8 mouse cellular contexts compared by ENCODE assay signal in the genomic region with DNA sequence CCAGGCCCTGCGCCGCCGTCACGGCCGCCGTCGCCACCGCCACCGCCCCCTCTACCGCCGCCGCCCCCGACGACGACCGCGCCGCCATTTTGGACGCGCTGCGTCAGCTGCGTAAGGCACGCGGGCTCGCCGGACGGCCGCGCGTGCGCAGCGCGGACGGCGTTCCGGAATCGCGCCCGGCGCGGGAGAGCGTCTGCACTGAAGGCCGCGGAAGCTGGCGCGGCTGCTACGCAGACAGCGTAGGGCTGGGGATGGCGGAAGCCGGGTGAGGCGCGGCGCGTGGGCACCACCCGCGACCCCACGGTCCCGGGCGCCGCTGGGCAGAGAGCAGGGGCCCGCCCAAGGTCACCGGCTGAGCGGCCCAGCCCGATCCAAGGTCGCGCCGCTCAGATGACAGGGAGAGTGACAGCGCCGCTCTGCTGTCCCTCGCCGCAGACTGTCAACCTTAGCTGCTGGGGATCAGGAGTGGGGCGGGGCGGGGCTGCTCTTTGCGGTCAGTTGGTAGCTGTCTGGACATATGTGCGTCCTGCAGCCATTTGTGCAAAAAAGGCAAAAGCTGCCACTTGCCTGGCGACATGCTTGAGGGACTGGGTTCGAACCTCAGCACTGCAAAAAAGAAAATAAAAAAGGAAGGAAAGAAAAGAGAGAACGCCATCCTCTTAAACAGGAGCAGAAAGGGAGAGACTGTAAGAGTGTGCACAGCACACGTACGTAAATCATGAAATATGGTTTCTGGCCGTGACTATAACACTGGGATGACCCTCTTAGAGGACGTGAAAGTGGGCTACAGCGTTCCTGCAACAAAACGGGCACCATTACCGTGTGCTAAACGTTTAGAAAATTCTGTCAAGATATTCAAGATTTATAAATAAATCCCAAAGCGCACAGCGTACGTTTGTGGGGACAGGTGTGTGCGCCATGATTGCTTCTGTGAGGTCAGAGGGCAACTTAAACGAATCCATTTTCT. TPM values are rescaled to one million over a fixed set of nuclear protein-coding genes. Genes with fewer than 3 reads are reported as not detected.
DNase-seq lines count a peak whose midpoint lies in the region; ATAC-seq lines count a peak whose summit lies in the region.

A gene (minus strand): TSS at position 136 of the 967 bp plus-strand sequence.

- peak within 1 kb of the TSS; percentile 82 for H3K4me2 ChIP-seq in heart, embryonic 14.5 days (ENCODE audit: low read length)
- H3K4me2 ChIP-seq in liver, embryonic 12.5 days = peak within 1 kb of the TSS; percentile 98

- 0 out of 2 replicates have a peak, but pooled peaks cover 3% of the 10 kb centered on the region for H3K9me3 ChIP-seq in forebrain, embryonic 10.5 days
- no peaks in the 10 kb centered on the region for H3K9me3 ChIP-seq in heart, embryonic 14.5 days (ENCODE audit: control insufficient read depth, low read length)
- H3K9me3 ChIP-seq in liver, embryonic 12.5 days (replicated peaks) = no peaks in the 10 kb centered on the region

- 9% methylated on average over 91 of the region's 91 CpGs for whole genome bisulfite sequencing in forebrain, embryonic 10.5 days
- WGBS in heart, embryonic 14.5 days = 9% methylated on average over 76 of the region's 91 CpGs
- 7% methylated on average over 87 of the region's 91 CpGs for WGBS in liver, embryonic 12.5 days (ENCODE audit: insufficient replicate concordance)

- peak; percentile 84 to 86 for DNase-seq in CD8-positive naive resting alpha-beta T cell, adult 2 months (ENCODE audit: low read depth in 2 of 2, low spot score in 2 of 2)
- DNase-seq in c-Kit-positive CD71-negative TER-119-negative erythroid progenitor cells, embryonic 14.5 days (ENCODE audit: low read depth) = peak; percentile 81
- peak; percentile 85 for DNase-seq in forebrain, embryonic 10.5 days (ENCODE audit: extremely low spot score, low spot score)
- peak; percentile 94 for DNase-seq in kidney, postnatal 10 days
- DNase-seq in naive thymus-derived CD4-positive, alpha-beta T cell, adult 2 months (ENCODE audit: low read depth) = peak; percentile 96
- DNase-seq in splenic B cell, adult 2 months (ENCODE audit: low read depth, low spot score) = peak; percentile 95

- peak within 1 kb of the TSS; percentile 100 for H3K27ac ChIP-seq in forebrain, embryonic 10.5 days
- H3K27ac ChIP-seq in heart, embryonic 14.5 days (replicated peaks in 1 of 2; ENCODE audit: control insufficient read depth in 1 of 2, insufficient read depth in 1 of 2, low read depth in 2 of 2, low read length in 2 of 2) = peak within 1 kb of the TSS; percentile 86 to 96
- peak within 1 kb of the TSS; percentile 90 for H3K27ac ChIP-seq in liver, embryonic 12.5 days

- H3K36me3 ChIP-seq in forebrain, embryonic 10.5 days (replicated peaks) = peaks cover 21% of the 10 kb centered on the region
- H3K36me3 ChIP-seq in heart, embryonic 14.5 days (ENCODE audit: control insufficient read depth, insufficient read depth, low read length) = no peaks in the 10 kb centered on the region
- H3K36me3 ChIP-seq in liver, embryonic 12.5 days = peaks cover 9% of the 10 kb centered on the region; the same call in 1 of the 2 replicates
- H3K36me3 ChIP-seq in splenic B cell, adult 2 months (ENCODE audit: control insufficient read depth, insufficient read depth, low read length, poor library complexity, severe bottlenecking) = no peaks in the 10 kb centered on the region

- H3K9ac ChIP-seq in heart, embryonic 14.5 days (ENCODE audit: low read length) = peak within 1 kb of the TSS; percentile 97
- peak within 1 kb of the TSS; percentile 94 for H3K9ac ChIP-seq in liver, embryonic 12.5 days

- peaks cover 51% of the 10 kb centered on the region for H3K4me1 ChIP-seq in forebrain, embryonic 10.5 days
- H3K4me1 ChIP-seq in heart, embryonic 14.5 days (ENCODE audit: control insufficient read depth in 2 of 2, insufficient read depth in 2 of 2, low read length in 2 of 2) = peaks cover 8 to 30% of the 10 kb centered on the region in 2 experiments
- H3K4me1 ChIP-seq in liver, embryonic 12.5 days = peaks cover 53% of the 10 kb centered on the region

- peak within 1 kb of the TSS; percentile 94 for H3K4me3 ChIP-seq in forebrain, embryonic 10.5 days
- peak within 1 kb of the TSS; percentile 80 to 89 for H3K4me3 ChIP-seq in heart, embryonic 14.5 days (ENCODE audit: control insufficient read depth in 1 of 2, insufficient read depth in 1 of 2, low read depth in 1 of 2, low read length in 2 of 2)
- peak within 1 kb of the TSS; percentile 94 for H3K4me3 ChIP-seq in liver, embryonic 12.5 days

- ATAC-seq in heart, embryonic 14.5 days (ENCODE audit: insufficient number of reproducible peaks, insufficient read depth, low FRiP score, low read depth) = peak; percentile 86
- peak; percentile 86 for ATAC-seq in liver, embryonic 12.5 days

- H3K27me3 ChIP-seq in forebrain, embryonic 10.5 days (ENCODE audit: poor library complexity, severe bottlenecking) = no peaks in the 10 kb centered on the region
- H3K27me3 ChIP-seq in heart, embryonic 14.5 days (ENCODE audit: control insufficient read depth, insufficient read depth, low read length) = no peaks in the 10 kb centered on the region
- H3K27me3 ChIP-seq in liver, embryonic 12.5 days (replicated peaks) = no peaks in the 10 kb centered on the region
- H3K27me3 ChIP-seq in splenic B cell, adult 2 months (ENCODE audit: control insufficient read depth, insufficient read depth, low read length, poor library complexity, severe bottlenecking) = no peaks in the 10 kb centered on the region

RNA-seq across cellular contexts. Expression of the gene that starts here (rescaled TPM):
- polyA plus RNA-seq in forebrain, embryonic 10.5 days (2016; fragmentation: Nextera tagmentation; extraction: Ambion mirVana) = 81.9 and 91.7 TPM in 2 replicates
- polyA plus RNA-seq in heart, embryonic 14.5 days (2014; fragmentation: Nextera tagmentation; extraction: Ambion mirVana) = 52.9 and 67.0 TPM in 2 replicates
- polyA plus RNA-seq in liver, embryonic 12.5 days (2016; fragmentation: Nextera tagmentation; extraction: Ambion mirVana) = 51.2 and 53.9 TPM in 2 replicates

Comparison
In these comparisons a context has a peak if more than half of its experiments do, and no peak if none do; other contexts are left out.
1. Peak in every context shown above with its lines: DNase-seq, ATAC-seq, H3K4me3 ChIP-seq and H3K27ac ChIP-seq.